Mouse (Mus musculus) heart, postnatal 0 days (tissue): ENCODE results near the gene Pcca. TPM values are rescaled to one million over a fixed set of nuclear protein-coding genes. Genes with fewer than 3 reads are reported as not detected.

ENCODE experiments used
- ATAC-seq: fragments of 200-750 bp; cut with Nextera tagmentation; 2 replicates; pipeline ENCODE4 v1.8.0; 2017; ENCODE audit warnings: low read depth, moderate number of reproducible peaks, moderate library complexity; ENCODE audit not compliant: insufficient read depth
- DNase-seq: peaks from one replicate; pipeline ENCODE4 v3.0.0-alpha.2; 2016; ENCODE audit warnings: low spot score
- H3K27ac ChIP-seq: fragments of 300-500 bp; sonication (generic); 2 replicates; pipeline ENCODE4 v1.5.1; 2014; ENCODE audit warnings: low read depth, mild to moderate bottlenecking
- H3K27me3 ChIP-seq: fragments of 300-500 bp; sonication (generic); 2 replicates; pipeline ENCODE4 v1.6.1; 2014; ENCODE audit warnings: low read length, mixed read lengths; ENCODE audit not compliant: control insufficient read depth, insufficient read depth
- H3K36me3 ChIP-seq: fragments of 300-500 bp; sonication (generic); replicated peaks from 2 replicates; pipeline ENCODE4 v1.6.1; 2014; ENCODE audit warnings: low read length, mixed read lengths; ENCODE audit not compliant: control insufficient read depth, insufficient read depth
- H3K4me1 ChIP-seq: fragments of 300-500 bp; sonication (generic); 2 replicates; pipeline ENCODE4 v1.6.1; 2014; ENCODE audit warnings: antibody characterized with exemption; ENCODE audit not compliant: control insufficient read depth, insufficient read depth
- H3K4me2 ChIP-seq: fragments of 300-500 bp; sonication (generic); 2 replicates; pipeline ENCODE4 v1.6.1; 2014; ENCODE audit warnings: low read depth, mild to moderate bottlenecking, low read length, moderate library complexity
- H3K4me3 ChIP-seq: fragments of 300-500 bp; sonication (generic); 2 replicates; pipeline ENCODE4 v1.5.1; 2014; ENCODE audit warnings: low read depth, low read length
- H3K9ac ChIP-seq: fragments of 300-500 bp; sonication (generic); replicated peaks from 2 replicates; pipeline ENCODE4 v1.6.1; 2014; ENCODE audit warnings: low read depth, low read length, mixed read lengths
- H3K9me3 ChIP-seq: fragments of 300-500 bp; sonication (generic); replicated peaks from 2 replicates; pipeline ENCODE4 v1.6.1; 2016; ENCODE audit warnings: low read length; ENCODE audit not compliant: control insufficient read depth
- CTCF ChIP-seq: IDR thresholded peaks from 2 replicates; pipeline ENCODE4 v1.5.1; 2016; ENCODE audit warnings: antibody characterized with exemption, control low read depth, low read depth
- EP300 ChIP-seq: IDR thresholded peaks from 2 replicates; pipeline ENCODE4 v1.6.1; 2016; ENCODE audit warnings: antibody characterized with exemption, low read depth
- WGBS: fragments of 180-500 bp; shearing (Covaris S2); extraction: QIAGEN DNeasy Blood & Tissue Kit; methylation state at CpG from one replicate; pipeline ENCODE4 v1.1.7; 2014; 5-methylcytosine and 5-hydroxymethylcytosine counted together
- polyA plus RNA-seq: library from polyadenylated mRNA; unstranded; fragments of >200 nt; fragmentation: Nextera tagmentation; extraction: Ambion mirVana; gene quantifications from 2 replicates; pipeline ENCODE4 v1.2.1, GENCODE M21; 2015
- total RNA-seq: library from RNA; depleted of rRNA; stranded (reverse); fragments of >200 nt; gene quantifications from 2 replicates; pipeline ENCODE4 v1.2.3, GENCODE M21; 2014; ENCODE audit warnings: low replicate concordance

Pcca gene
- total and polyA plus RNA-seq, 2 experiments from 2014 or later = 17.0 to 31.2 TPM

- no peak for TF ChIP-seq CTCF
- no peak for TF ChIP-seq EP300
- no peaks in the 10 kb centered on the region for H3K27me3 ChIP-seq
- no peak overlapping the region for H3K4me2 ChIP-seq
- ATAC-seq (no peak; the same call in 1 of the 2 replicates), DNase-seq (no peak)
- no peak overlapping the region for H3K9ac ChIP-seq
- no peak overlapping the region for H3K27ac ChIP-seq
- H3K4me1 ChIP-seq = no peaks in the 10 kb centered on the region
- no peaks in the 10 kb centered on the region for H3K36me3 ChIP-seq
- 55% methylated on average over 7 of the region's 7 CpGs for WGBS
- no peak overlapping the region for H3K4me3 ChIP-seq
- no peaks in the 10 kb centered on the region for H3K9me3 ChIP-seq
These were observed 153.3 kb downstream of the Pcca start for GRCm38 (mm10) chr14:122687398-122687797.

DNA sequence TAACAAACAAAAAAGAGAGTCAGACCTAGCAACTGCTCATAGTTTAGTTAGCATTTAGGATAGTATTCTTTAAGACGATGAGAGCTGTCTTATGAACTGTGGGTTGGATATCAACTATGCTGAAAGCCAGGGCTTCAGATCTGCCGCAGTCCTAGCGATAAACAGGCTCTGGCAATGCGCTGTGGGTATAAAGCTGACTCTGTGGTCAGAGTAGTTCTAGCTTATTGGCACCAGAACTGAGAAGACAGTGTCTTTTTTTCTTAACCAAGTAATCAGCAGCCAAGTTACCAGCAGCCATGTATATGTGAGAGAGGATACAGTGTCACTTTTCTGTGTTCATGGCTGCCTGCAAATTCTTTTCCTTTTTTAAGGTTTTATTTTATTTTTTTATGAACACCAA is 154.3 kb downstream of the Pcca start:
- ATAC-seq = no peak
- no peaks in the 10 kb centered on the region for H3K9me3 ChIP-seq
- TF ChIP-seq CTCF (no peak), EP300 (no peak)
- H3K4me2 ChIP-seq = no peak overlapping the region
- no peaks in the 10 kb centered on the region for H3K36me3 ChIP-seq
- 85% methylated on average over 4 of the region's 4 CpGs for whole genome bisulfite sequencing
- H3K4me1 ChIP-seq = no peaks in the 10 kb centered on the region
- no peak overlapping the region for H3K27ac ChIP-seq
- DNase-seq = no peak
- no peaks in the 10 kb centered on the region for H3K27me3 ChIP-seq
- no peak overlapping the region for H3K4me3 ChIP-seq
- no peak overlapping the region for H3K9ac ChIP-seq

- Histone ChIP-seq H3K9me3 (no peaks in the 10 kb centered on the region), H3K4me1 (no peaks in the 10 kb centered on the region), H3K27me3 (no peaks in the 10 kb centered on the region), H3K27ac (no peak overlapping the region), H3K36me3 (no peaks in the 10 kb centered on the region), H3K9ac (no peak overlapping the region), H3K4me2 (no peak overlapping the region), H3K4me3 (no peak overlapping the region)
- ATAC-seq (no peak), DNase-seq (no peak)
- WGBS = 72% methylated on average over 17 of the region's 17 CpGs
- TF ChIP-seq CTCF = no peak
- TF ChIP-seq EP300 = no peak
These were observed 155.2 kb downstream of the Pcca start for GRCm38 (mm10) chr14:122689136-122689815.

DNA sequence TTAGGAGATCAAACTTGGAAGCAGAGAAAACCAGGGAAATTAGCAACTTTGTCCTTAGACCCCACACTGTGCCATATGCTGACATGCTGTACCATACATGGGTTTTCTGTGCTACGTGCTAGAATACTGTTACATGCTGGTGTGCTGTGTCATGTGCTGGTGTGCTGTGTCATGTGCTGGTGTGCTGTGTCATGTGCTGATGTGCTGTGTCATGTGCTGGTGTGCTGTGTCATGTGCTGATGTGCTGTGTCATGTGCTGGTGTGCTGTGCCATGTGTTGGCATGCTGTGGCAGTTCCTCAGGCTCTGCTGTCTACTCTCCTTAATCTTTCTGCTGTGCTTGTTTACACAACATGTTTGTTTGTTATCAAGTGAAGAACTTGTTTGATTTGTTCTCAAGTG is 157.4 kb downstream of the Pcca start:
- no peak for TF ChIP-seq CTCF
- no peak for TF ChIP-seq EP300
- H3K9me3 ChIP-seq = no peaks in the 10 kb centered on the region
- H3K4me1 ChIP-seq = no peaks in the 10 kb centered on the region
- ATAC-seq = no peak
- WGBS = 88% methylated on average over 1 of the region's 1 CpGs
- H3K9ac ChIP-seq = no peak overlapping the region
- DNase-seq = no peak
- no peaks in the 10 kb centered on the region for H3K36me3 ChIP-seq
- H3K4me3 ChIP-seq = no peak overlapping the region
- H3K4me2 ChIP-seq = no peak overlapping the region
- H3K27me3 ChIP-seq = no peaks in the 10 kb centered on the region
- no peak overlapping the region for H3K27ac ChIP-seq

DNA sequence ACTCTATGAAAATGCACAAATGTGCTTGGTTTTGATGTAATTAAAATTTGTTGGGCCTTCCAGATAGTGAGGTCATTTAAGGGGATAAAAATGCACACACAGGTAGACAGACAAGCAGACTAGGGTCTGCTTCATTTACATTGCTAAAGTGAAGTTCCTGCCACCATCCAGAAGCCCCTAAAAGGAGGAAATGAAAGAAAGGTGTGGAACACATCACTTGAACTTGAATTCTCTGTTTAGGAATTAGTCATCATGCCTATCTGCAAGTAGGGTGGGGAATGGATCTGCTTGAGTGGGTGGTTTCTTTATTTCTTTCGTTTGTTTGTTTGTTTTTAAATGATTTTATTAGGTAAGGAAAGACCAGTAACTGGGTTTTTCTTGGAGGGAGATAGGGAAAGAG is 166.2 kb downstream of the Pcca start:
- no peaks in the 10 kb centered on the region for H3K36me3 ChIP-seq
- H3K9ac ChIP-seq = no peak overlapping the region
- TF ChIP-seq EP300 (no peak), CTCF (no peak)
- no peaks in the 10 kb centered on the region for H3K27me3 ChIP-seq
- no peak overlapping the region for H3K4me3 ChIP-seq
- H3K4me2 ChIP-seq = no peak overlapping the region
- WGBS = 65% methylated on average over 1 of the region's 1 CpGs
- no peaks in the 10 kb centered on the region for H3K4me1 ChIP-seq
- no peak overlapping the region for H3K27ac ChIP-seq
- DNase-seq (no peak), ATAC-seq (no peak)
- H3K9me3 ChIP-seq = no peaks in the 10 kb centered on the region

DNA sequence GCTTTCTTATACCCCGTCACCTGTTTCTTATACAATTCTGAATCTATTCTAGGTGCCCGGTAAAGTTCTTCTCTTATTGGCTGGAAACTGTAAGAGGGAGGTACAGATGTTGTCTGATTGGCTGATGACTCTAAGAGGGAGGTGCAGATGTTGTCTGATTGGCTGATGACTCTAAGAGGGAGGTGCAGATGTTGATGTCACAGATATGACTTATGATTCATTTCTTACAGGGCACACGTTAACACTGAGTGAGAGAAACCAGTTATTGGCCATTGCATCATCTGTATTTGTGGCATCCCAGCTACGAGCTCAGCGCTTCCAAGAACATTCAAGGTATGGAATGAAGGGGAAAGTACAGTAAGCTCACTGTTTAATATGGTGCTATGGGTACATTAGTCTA is 179.7 kb downstream of the Pcca start:
- TF ChIP-seq EP300 (no peak), CTCF (no peak)
- no peaks in the 10 kb centered on the region for H3K27me3 ChIP-seq
- H3K4me3 ChIP-seq = no peak overlapping the region
- no peaks in the 10 kb centered on the region for H3K4me1 ChIP-seq
- ATAC-seq (no peak), DNase-seq (no peak)
- no peak overlapping the region for H3K4me2 ChIP-seq
- WGBS = 90% methylated on average over 5 of the region's 5 CpGs
- no peaks in the 10 kb centered on the region for H3K36me3 ChIP-seq
- H3K9me3 ChIP-seq = no peaks in the 10 kb centered on the region
- H3K27ac ChIP-seq = no peak overlapping the region
- H3K9ac ChIP-seq = no peak overlapping the region
